In the genomic region with DNA sequence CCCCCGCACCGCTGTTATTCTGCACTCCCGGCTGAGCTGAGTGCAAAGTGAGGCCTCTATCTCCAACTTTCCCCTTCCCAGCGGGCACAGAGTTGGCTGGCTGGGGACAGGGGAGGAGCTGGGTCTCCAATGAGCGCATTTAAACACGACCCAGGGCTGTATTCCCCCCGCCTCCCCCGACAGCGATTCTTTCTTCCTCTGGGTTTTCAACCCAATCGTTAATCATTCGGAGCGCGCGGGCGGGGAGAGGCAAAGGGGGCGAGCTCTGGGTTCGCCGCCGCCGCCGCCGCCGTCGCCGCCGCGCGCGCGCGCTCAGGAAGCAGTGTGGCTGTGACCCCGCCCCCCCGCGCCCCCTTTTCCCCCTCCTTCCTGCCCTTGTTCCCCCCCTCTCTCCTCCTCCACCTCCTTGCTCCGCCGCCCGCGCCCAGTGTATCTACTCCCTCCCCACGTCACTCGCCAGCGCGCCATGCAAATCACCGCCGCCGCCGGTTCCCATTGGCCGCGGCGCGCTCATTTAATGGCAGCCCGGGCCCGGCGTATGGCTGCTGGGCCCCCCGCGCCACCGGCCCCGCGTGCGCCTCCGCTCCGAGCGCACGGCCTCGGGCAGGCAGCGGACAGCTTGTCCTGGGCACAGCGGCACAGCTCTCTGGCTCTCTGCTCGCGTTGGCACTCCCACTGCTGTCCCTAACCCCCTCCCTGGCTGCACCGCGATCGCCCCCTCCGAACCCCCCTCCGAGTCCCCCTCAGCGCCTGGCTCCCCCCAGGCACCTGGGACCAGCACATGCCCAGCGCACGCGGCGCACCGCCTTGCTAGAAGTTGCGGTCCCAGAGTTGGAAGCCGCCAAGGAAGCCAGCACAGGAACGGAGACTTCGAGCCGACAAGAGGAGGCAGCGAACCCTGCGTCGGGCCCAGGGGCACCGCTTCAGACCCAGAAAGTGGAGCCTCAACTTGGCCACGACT, we compare ENCODE assay signal across 9 mouse cellular contexts. TPM values are rescaled to one million over a fixed set of nuclear protein-coding genes. Genes with fewer than 3 reads are reported as not detected.
DNase-seq lines count a peak whose midpoint lies in the region; ATAC-seq and TF ChIP-seq lines count a peak whose summit lies in the region.
"Had no signal": no experiment of that assay in that cellular context is flagged by ENCODE, and none has a peak within 500 bp of the region (broad histone marks: within the 10 kb centered on the region; RNA-seq: fewer than 3 reads in every experiment).

A gene (plus strand): TSS at position 225 of the 961 bp plus-strand sequence.

- peak within 1 kb of the TSS; percentile 43; the same call in 1 of the 2 replicates for H3K9ac ChIP-seq in heart, embryonic 12.5 days
- no peak within 1 kb of the TSS for H3K9ac ChIP-seq in heart, adult 2 months (ENCODE audit: low read depth, low read length)
- H3K9ac ChIP-seq in forebrain, embryonic 13.5 days = peak within 1 kb of the TSS; percentile 99
- H3K9ac ChIP-seq in stomach, postnatal 0 days (ENCODE audit: low read length) = no peak within 1 kb of the TSS

- peak; percentile 65; the same call in 1 of the 2 replicates for ATAC-seq in heart, embryonic 12.5 days (ENCODE audit: insufficient number of reproducible peaks, low FRiP score)
- ATAC-seq in forebrain, embryonic 13.5 days = peak; percentile 91
- ATAC-seq in stomach, postnatal 0 days (ENCODE audit: low FRiP score, low TSS enrichment) = peak; percentile 40; the same call in 1 of the 2 replicates
- ATAC-seq in activated CD4-positive, CD25-positive, alpha-beta regulatory T cell, adult 4 months = no peak

- no peaks in the 10 kb centered on the region for H3K36me3 ChIP-seq in heart, embryonic 12.5 days
- H3K36me3 ChIP-seq in heart, adult 2 months (ENCODE audit: control insufficient read depth, insufficient read depth, low read length) = no peaks in the 10 kb centered on the region
- peaks cover 12% of the 10 kb centered on the region for H3K36me3 ChIP-seq in forebrain, embryonic 13.5 days (ENCODE audit: poor library complexity, severe bottlenecking)
- H3K36me3 ChIP-seq in midbrain, embryonic 10.5 days = peaks cover 19% of the 10 kb centered on the region
- H3K36me3 ChIP-seq in stomach, postnatal 0 days (ENCODE audit: control insufficient read depth, insufficient read depth, low read length) = no peaks in the 10 kb centered on the region

- no peak for DNase-seq in heart, adult 2 months
- peak; percentile 83 for DNase-seq in brain, adult 2 months (ENCODE audit: low read depth, low spot score)
- DNase-seq in layer of hippocampus, adult 2 months (ENCODE audit: low spot score in 2 of 2) = peak; percentile 61 to 83
- DNase-seq in midbrain, embryonic 10.5 days (ENCODE audit: low spot score) = peak; percentile 97
- DNase-seq in stomach, postnatal 0 days (ENCODE audit: low spot score) = peak; percentile 53

- TF ChIP-seq CTCF in heart, adult 2 months (IDR thresholded peaks at IDR 0.05) = no peak
- no peak for TF ChIP-seq CTCF in layer of hippocampus, adult 2 months (conservative IDR thresholded peaks at IDR 0.05)
- no peak for TF ChIP-seq CTCF in stomach, postnatal 0 days (IDR thresholded peaks at IDR 0.05; ENCODE audit: low read depth)

- intact Hi-C loops in heart, adult 2 months (cut with DNase I) = no loop called here

- WGBS in heart, embryonic 12.5 days = under 1% methylated on average over 72 of the region's 89 CpGs
- WGBS in heart, adult 2 months = under 1% methylated on average over 83 of the region's 89 CpGs
- under 1% methylated on average over 70 of the region's 89 CpGs for WGBS in forebrain, embryonic 13.5 days
- under 1% methylated on average over 86 of the region's 89 CpGs for WGBS in midbrain, embryonic 10.5 days
- WGBS in stomach, postnatal 0 days = under 1% methylated on average over 58 of the region's 89 CpGs

- peaks cover 28% of the 10 kb centered on the region for H3K4me1 ChIP-seq in heart, embryonic 12.5 days (replicated peaks)
- no peaks in the 10 kb centered on the region for H3K4me1 ChIP-seq in heart, adult 2 months (ENCODE audit: control insufficient read depth, insufficient read depth, low read length)
- H3K4me1 ChIP-seq in forebrain, embryonic 13.5 days = peaks cover 62% of the 10 kb centered on the region
- H3K4me1 ChIP-seq in midbrain, embryonic 10.5 days = peaks cover 75% of the 10 kb centered on the region
- H3K4me1 ChIP-seq in stomach, postnatal 0 days (replicated peaks; ENCODE audit: control insufficient read depth, insufficient read depth) = no peaks in the 10 kb centered on the region

- TF ChIP-seq EP300 in heart, adult 2 months (IDR thresholded peaks at IDR 0.05; ENCODE audit: insufficient read depth, low read depth, low read length) = no peak
- TF ChIP-seq EP300 in stomach, postnatal 0 days (optimal IDR thresholded peaks at IDR 0.05) = no peak

- TF ChIP-seq POLR2A in heart, adult 2 months (IDR thresholded peaks at IDR 0.05; ENCODE audit: insufficient read depth, low read depth, low read length) = no peak

- H3K4me2 ChIP-seq in heart, embryonic 12.5 days = peak within 1 kb of the TSS; percentile 81
- peak within 1 kb of the TSS; percentile 88 for H3K4me2 ChIP-seq in forebrain, embryonic 13.5 days
- H3K4me2 ChIP-seq in stomach, postnatal 0 days (replicated peaks; ENCODE audit: low read depth) = peak within 1 kb of the TSS; percentile 57

- peak within 1 kb of the TSS; percentile 52 for H3K4me3 ChIP-seq in heart, embryonic 12.5 days
- H3K4me3 ChIP-seq in heart, adult 2 months = no peak within 1 kb of the TSS
- peak within 1 kb of the TSS; percentile 87 for H3K4me3 ChIP-seq in forebrain, embryonic 13.5 days
- peak within 1 kb of the TSS; percentile 50 for H3K4me3 ChIP-seq in layer of hippocampus, adult 2 months
- peak within 1 kb of the TSS; percentile 69 for H3K4me3 ChIP-seq in midbrain, embryonic 10.5 days
- peak within 1 kb of the TSS; percentile 28 for H3K4me3 ChIP-seq in stomach, postnatal 0 days (ENCODE audit: low read depth, low read length)

- no peaks in the 10 kb centered on the region for H3K9me3 ChIP-seq in heart, embryonic 12.5 days (replicated peaks)
- H3K9me3 ChIP-seq in forebrain, embryonic 13.5 days (replicated peaks) = no peaks in the 10 kb centered on the region
- no peaks in the 10 kb centered on the region for H3K9me3 ChIP-seq in midbrain, embryonic 10.5 days (replicated peaks)
- H3K9me3 ChIP-seq in stomach, postnatal 0 days (ENCODE audit: control insufficient read depth, low read length) = no peaks in the 10 kb centered on the region

- H3K79me2 ChIP-seq in heart, adult 2 months (replicated peaks; ENCODE audit: control insufficient read depth, insufficient read depth, low read length) = no peaks in the 10 kb centered on the region

- peaks cover 87% of the 10 kb centered on the region for H3K27me3 ChIP-seq in heart, embryonic 12.5 days (replicated peaks)
- peaks cover 44% of the 10 kb centered on the region for H3K27me3 ChIP-seq in heart, adult 2 months (ENCODE audit: control insufficient read depth, insufficient read depth, low read length)
- H3K27me3 ChIP-seq in forebrain, embryonic 13.5 days = peaks cover 19% of the 10 kb centered on the region
- H3K27me3 ChIP-seq in midbrain, embryonic 10.5 days (ENCODE audit: low read depth, poor library complexity, severe bottlenecking) = peaks cover 97% of the 10 kb centered on the region
- peaks cover 56% of the 10 kb centered on the region for H3K27me3 ChIP-seq in stomach, postnatal 0 days (ENCODE audit: control insufficient read depth, insufficient read depth, low read length)

- H3K27ac ChIP-seq in heart, embryonic 12.5 days (ENCODE audit: poor library complexity, severe bottlenecking) = no peak within 1 kb of the TSS
- H3K27ac ChIP-seq in heart, adult 2 months = no peak within 1 kb of the TSS
- H3K27ac ChIP-seq in forebrain, embryonic 13.5 days = peak within 1 kb of the TSS; percentile 99
- peak within 1 kb of the TSS; percentile 86 for H3K27ac ChIP-seq in layer of hippocampus, adult 2 months
- peak within 1 kb of the TSS; percentile 97 for H3K27ac ChIP-seq in midbrain, embryonic 10.5 days (replicated peaks)
- no peak within 1 kb of the TSS for H3K27ac ChIP-seq in stomach, postnatal 0 days (replicated peaks)

RNA-seq across cellular contexts. Expression of the gene that starts here (rescaled TPM):
- not detected in 2 replicates for polyA plus RNA-seq in heart, embryonic 12.5 days (2016; fragmentation: Nextera tagmentation; extraction: Ambion mirVana)
- not detected for total RNA-seq in heart, adult 2 months (2021)
- polyA plus RNA-seq in heart, adult 2 months (2012; rRNA removed) = not detected in 2 replicates
- polyA plus RNA-seq in forebrain, embryonic 13.5 days (2015; fragmentation: Nextera tagmentation; extraction: Ambion mirVana) = 7.7 and 8.8 TPM in 2 replicates
- 10 to 100 TPM; 11.8 TPM for total RNA-seq in layer of hippocampus, adult 2 months (2021)
- 3.2 and 3.4 TPM in 2 replicates for polyA plus RNA-seq in midbrain, embryonic 10.5 days (2016; fragmentation: Nextera tagmentation; extraction: Ambion mirVana)
- 0.02 TPM in 1 of 2 replicates, not detected in the other for polyA plus RNA-seq in stomach, postnatal 0 days (2015; fragmentation: Nextera tagmentation; extraction: Ambion mirVana)
- not detected for polyA plus RNA-seq in activated CD4-positive, CD25-positive, alpha-beta regulatory T cell, adult 4 months (2017; shearing (Covaris generic))
- polyA plus RNA-seq: gonadal fat pad, adult 2 months had no signal

Comparison
In these comparisons a context has a peak if more than half of its experiments do, and no peak if none do; other contexts are left out.
1. RNA of the gene that starts here (total RNA-seq): 11.8 TPM in layer of hippocampus, adult 2 months; not detected in heart, adult 2 months; every median in the first group is over 10 times any median in the second.
2. Peak in ATAC-seq, H3K4me3 ChIP-seq, H3K9ac ChIP-seq and H3K4me2 ChIP-seq in heart, embryonic 12.5 days; RNA of the gene not detected or under 1 TPM.
3. Peak in DNase-seq, ATAC-seq, H3K4me3 ChIP-seq and H3K4me2 ChIP-seq in stomach, postnatal 0 days; RNA of the gene not detected or under 1 TPM.
4. H3K27ac ChIP-seq: peak in forebrain, embryonic 13.5 days (single experiment), layer of hippocampus, adult 2 months (single experiment) and midbrain, embryonic 10.5 days (single experiment); none in heart, embryonic 12.5 days (single experiment), heart, adult 2 months (single experiment) and stomach, postnatal 0 days (single experiment).
5. DNase-seq: peak in brain, adult 2 months (single experiment), layer of hippocampus, adult 2 months (2 of 2) and midbrain, embryonic 10.5 days (single experiment); none in heart, adult 2 months (0 of 2).
6. Peak in every context shown above with its lines, with median percentiles within 50 percentile points of each other: H3K4me2 ChIP-seq.